Mouse (Mus musculus) bone marrow macrophage, adult 2 months (primary cell): Measurements from ENCODE around the gene Slc37a1. TPM values are rescaled to one million over a fixed set of nuclear protein-coding genes. Genes with fewer than 3 reads are reported as not detected.
A peak's percentile ranks its signal among the peaks of the same experiment; 100 is the strongest.

Experiments
- H3K27ac ChIP-seq: 2 replicates; pipeline ENCODE4 v1.5.1; 2012; ENCODE audit warnings: low read depth, low read length; ENCODE audit not compliant: insufficient read depth
- H3K4me1 ChIP-seq: 2 replicates; pipeline ENCODE4 v1.6.1; 2012; ENCODE audit warnings: low read length; ENCODE audit not compliant: control insufficient read depth, insufficient read depth
- H3K4me3 ChIP-seq: 2 replicates; pipeline ENCODE4 v1.5.1; 2012; ENCODE audit warnings: mild to moderate bottlenecking, low read length, moderate library complexity; ENCODE audit not compliant: insufficient read depth
- CTCF ChIP-seq: IDR thresholded peaks from 2 replicates; pipeline ENCODE4 v1.5.1; 2012; ENCODE audit warnings: low read depth, mild to moderate bottlenecking, low read length, moderate library complexity
- POLR2A ChIP-seq: IDR thresholded peaks from 2 replicates; pipeline ENCODE4 v1.6.1; 2012; ENCODE audit warnings: mild to moderate bottlenecking, low read depth, low read length, borderline replicate concordance
- polyA plus RNA-seq: library from polyadenylated mRNA; stranded (reverse); fragments of >200 nt; gene quantifications from 2 replicates; pipeline ENCODE4 v1.2.4, GENCODE M21; 2012; ENCODE audit not compliant: missing spikeins, insufficient read depth, insufficient read length

The Slc37a1 gene
- 7.5 and 11.6 TPM in 2 replicates for polyA plus RNA-seq

DNA sequence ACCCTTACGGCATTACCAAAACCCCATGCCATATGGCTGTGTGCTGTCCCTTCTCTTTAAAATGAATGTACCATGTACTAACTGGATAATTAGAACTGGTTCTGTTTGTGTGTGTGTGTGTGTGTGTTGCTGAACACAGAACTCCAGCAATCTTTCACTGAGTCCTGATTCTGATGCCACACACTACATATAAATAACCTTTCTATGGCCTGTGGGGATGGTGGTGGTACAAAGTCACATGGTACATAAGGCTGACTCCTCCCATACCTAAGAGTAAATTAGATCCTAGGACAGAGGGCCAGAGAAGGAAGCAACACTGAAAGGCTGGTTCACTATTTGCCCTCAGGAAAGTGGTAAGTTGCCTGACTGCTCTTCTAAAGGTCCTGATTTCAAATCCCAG, at the start of gene Slc37a1:
Slc37a1 (plus strand) TSS at position 301 of the 400 bp plus-strand sequence.
- H3K4me3 ChIP-seq: no peak within 1 kb of the TSS
- no peak for TF ChIP-seq POLR2A
- no peak for TF ChIP-seq CTCF
- peak within 1 kb of the TSS; percentile 78 for H3K27ac ChIP-seq
- H3K4me1 ChIP-seq: peaks cover 47% of the 10 kb centered on the region

DNA sequence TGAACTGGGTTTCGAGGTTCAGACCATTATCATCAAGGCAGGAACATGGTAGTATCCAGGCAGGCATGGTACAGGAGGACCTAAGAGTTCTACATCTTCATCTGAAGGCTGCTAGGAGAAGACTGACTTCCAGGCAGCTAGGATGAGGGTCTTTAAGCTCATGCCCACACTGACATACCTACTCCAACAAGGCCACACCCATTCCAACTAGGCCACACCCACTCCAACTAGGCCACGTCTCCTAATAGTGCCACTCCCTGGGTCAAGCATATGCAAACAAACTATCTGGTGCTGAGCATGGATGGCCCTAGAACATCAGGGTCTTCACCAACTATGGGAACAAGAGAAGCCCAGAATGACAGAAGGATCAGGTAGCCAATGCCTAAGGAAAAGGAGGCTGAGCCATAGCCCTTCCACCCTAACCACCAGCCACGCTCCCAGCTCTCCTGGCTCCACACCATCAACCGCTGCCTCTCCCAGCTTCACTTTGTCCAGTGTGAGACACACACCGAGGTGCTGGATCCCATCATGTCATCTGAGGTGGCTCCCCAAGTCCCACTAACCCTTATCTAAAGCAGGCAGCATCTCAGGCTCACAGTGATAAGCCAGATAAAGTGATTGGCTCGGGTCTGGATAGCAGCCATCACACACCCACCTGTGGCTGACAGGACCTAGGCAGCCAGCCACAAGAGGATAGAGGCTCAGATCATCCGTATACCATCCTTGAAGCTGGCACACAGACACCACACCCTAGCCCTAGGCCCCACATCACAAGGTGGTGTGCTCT, 48.2 kb upstream of the Slc37a1 start:
- TF ChIP-seq POLR2A (no peak), CTCF (no peak)
- no peak overlapping the region for H3K4me3 ChIP-seq
- H3K27ac ChIP-seq: no peak overlapping the region
- H3K4me1 ChIP-seq: no peaks in the 10 kb centered on the region

DNA sequence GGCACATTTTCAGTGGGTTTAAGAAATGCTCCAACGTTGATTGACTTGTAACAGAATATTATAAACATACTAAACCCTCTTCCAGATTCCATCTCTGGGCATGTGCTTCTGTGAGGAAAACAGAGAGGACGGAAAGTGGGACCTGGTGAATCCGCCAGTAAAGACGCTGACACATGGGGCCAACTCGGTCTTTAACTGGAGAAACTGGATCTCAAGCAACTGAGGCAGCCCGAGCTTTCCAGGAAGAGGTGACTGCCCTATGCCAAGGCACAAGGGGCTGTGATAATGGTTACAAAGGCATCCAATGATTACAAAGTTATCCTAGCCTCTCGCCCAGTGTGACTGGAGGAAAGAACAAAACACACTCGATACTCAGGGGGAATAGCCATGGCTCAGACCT, 45.4 kb upstream of the Slc37a1 start:
- no peak for TF ChIP-seq POLR2A
- no peak for TF ChIP-seq CTCF

DNA sequence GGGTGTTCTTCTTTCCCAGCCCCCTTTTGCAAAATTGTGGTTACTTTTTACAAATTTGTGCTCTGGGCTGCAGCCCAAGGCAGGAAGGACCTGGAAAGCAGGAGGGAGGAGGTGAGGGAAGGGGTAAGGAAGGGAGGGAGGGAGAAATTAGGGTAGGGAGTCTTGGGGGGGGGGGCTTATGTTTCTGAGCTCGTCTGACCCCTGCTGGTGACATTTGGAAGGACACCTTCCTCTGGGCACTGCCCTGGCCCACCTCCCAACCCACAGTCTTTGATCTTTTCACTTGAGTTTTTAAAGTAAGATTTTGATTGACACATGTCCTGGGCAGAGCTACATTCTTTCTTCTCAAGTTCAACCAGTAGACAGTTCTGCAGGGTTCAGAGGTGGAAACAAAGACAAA, 43.8 kb upstream of the Slc37a1 start:
- Histone ChIP-seq H3K4me3 (no peak overlapping the region), H3K27ac (no peak overlapping the region), H3K4me1 (peaks cover 6% of the 10 kb centered on the region; the same call in 1 of the 2 replicates)
- TF ChIP-seq POLR2A (no peak), CTCF (no peak)

More for the DNA sequence above, 45.4 kb upstream of the Slc37a1 start:
- Histone ChIP-seq H3K4me1 (peaks cover 6% of the 10 kb centered on the region; the same call in 1 of the 2 replicates), H3K27ac (no peak overlapping the region), H3K4me3 (no peak overlapping the region)

DNA sequence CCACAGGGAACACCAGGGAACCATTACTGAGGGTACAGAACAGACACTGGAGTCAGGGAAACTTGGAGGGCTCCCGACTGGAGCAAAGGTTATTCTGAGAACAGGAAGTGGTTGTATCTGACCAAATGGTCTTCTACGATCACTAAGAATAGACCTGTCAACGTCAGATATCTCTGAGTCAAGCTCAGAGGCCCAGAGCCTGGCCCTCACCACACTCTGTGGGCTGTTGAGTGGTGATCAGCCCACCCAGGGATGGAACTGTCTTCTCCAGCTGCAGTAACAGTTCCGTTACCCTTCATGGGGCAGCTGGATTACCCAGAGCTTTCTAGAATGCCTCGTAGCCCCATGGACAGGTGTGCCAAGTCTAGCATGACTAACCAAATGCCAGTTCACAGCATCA, 41.3 kb upstream of the Slc37a1 start:
- H3K4me1 ChIP-seq: peaks cover 6% of the 10 kb centered on the region; the same call in 1 of the 2 replicates
- TF ChIP-seq CTCF (no peak), POLR2A (no peak)
- H3K27ac ChIP-seq: no peak overlapping the region
- H3K4me3 ChIP-seq: no peak overlapping the region

DNA sequence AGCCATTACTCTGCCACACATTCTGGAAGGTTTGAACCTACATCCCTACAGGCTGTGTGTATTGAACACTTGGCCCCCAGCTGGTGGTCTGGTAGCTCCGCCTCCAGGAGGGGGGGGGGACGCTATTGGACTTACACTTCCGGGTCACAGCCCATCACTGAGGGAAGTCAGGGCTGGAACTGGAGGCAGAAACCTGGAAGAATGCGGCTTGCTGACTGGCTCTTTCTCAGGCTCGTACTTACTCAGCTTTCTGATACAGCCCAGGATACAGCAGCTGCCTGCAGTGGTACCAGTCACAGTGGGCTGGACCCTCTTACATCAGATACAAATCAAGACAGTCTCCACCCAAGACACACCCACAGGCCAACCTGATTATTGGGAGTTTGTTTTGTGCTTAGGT, 39.4 kb upstream of the Slc37a1 start:
- Histone ChIP-seq H3K27ac (no peak overlapping the region), H3K4me3 (no peak overlapping the region), H3K4me1 (peaks cover 6% of the 10 kb centered on the region; the same call in 1 of the 2 replicates)
- TF ChIP-seq CTCF (no peak), POLR2A (no peak)

DNA sequence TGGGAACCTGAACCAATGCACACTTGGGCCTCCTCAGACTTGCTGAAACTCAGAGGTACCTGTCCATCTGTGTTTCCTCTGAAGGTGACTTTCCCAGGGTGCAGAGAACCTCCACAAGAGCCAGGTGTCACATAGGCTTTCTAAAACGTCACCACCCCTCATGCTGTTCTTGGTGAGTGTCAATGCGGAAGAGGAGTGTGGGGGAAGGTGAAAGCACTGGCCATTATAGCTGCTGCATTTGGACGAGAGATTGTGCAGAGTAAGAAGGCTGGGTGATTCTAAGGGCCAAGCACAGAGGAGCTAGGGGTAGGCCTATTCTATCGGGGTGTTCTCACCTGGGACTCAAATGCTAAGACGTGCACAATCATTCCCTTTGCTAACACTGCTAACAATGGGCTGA, 32.6 kb upstream of the Slc37a1 start:
- H3K27ac ChIP-seq: no peak overlapping the region
- H3K4me1 ChIP-seq: no peaks in the 10 kb centered on the region
- TF ChIP-seq POLR2A (no peak), CTCF (no peak)
- no peak overlapping the region for H3K4me3 ChIP-seq

DNA sequence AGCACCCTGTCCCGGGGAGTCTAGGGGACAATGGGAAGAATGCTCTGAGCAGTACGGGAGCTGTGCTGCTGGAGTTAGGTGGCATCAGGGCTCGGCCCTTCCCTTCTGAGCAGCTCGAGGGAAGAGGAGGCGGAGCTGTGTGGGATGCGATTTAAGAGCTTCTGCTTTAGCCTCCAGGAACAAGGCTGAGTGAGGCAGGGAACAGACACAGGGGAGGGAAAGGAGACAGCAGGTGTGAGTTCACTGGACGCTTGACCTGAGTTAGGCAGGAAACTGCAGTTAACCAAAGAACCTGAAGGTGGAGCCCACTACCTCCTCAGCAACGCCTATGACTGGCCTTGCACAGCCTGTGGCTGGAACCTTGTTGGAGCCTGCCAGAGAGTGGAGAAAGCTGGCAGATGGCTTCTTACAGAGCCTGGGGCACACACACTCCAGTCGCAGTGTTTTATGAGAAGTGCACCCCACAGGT, 32.1 kb upstream of the Slc37a1 start:
- Histone ChIP-seq H3K27ac (no peak overlapping the region), H3K4me1 (no peaks in the 10 kb centered on the region), H3K4me3 (no peak overlapping the region)
- TF ChIP-seq POLR2A (no peak), CTCF (no peak)

DNA sequence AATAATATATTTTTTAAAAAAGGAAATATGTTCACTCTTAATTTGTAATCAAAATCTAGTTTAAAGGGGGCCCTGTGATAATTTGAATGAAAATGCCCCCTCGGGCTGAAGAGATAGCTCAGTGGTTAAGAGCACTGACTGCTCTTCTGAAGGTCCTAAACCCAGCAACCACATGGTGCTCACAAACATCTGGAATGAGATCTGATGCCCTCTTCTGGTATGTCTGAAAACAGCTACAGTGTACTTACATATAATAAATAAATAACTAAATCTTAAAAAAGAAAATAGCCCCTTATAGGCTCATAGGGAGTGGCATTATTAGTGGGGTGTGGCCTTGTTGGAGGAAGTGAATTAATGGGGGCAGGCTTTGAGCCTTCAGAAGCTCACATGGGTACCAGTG, 29.4 kb upstream of the Slc37a1 start:
- no peak overlapping the region for H3K27ac ChIP-seq
- H3K4me1 ChIP-seq: no peaks in the 10 kb centered on the region
- no peak overlapping the region for H3K4me3 ChIP-seq
- TF ChIP-seq POLR2A: no peak
- TF ChIP-seq CTCF: no peak

DNA sequence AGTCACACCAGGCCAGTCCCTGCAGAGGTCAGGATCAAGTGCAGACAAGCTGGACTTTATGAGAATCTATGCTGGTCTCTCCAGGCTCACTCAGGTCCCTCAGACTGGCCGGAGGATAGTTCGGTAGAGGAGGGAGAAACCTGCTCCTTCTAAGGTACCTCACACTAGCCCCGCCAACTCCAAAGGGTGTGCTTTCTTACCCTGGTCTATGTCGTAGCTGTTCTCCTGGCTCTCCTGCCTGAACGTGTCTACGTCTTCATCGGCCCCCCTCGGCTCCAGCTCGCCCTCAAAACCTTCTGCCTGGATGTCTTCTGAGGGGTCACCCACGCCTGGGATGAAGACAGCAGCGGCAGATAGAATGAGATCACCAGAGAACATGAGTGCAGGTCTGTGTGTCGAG, 28.7 kb upstream of the Slc37a1 start:
- H3K4me3 ChIP-seq: no peak overlapping the region
- no peak overlapping the region for H3K27ac ChIP-seq
- TF ChIP-seq CTCF: no peak
- TF ChIP-seq POLR2A: no peak
- H3K4me1 ChIP-seq: no peaks in the 10 kb centered on the region
